Mouse (Mus musculus) midbrain, embryonic 11.5 days (tissue): ENCODE data around the gene 2410004B18Rik. TPM values are rescaled to one million over a fixed set of nuclear protein-coding genes. Genes with fewer than 3 reads are reported as not detected.
A peak's percentile ranks its signal among the peaks of the same experiment; 100 is the strongest.

Experiments used
- ATAC-seq: fragments of 200-750 bp; cut with Nextera tagmentation; 2 replicates; pipeline ENCODE4 v1.8.0; 2017; ENCODE audit warnings: moderate TSS enrichment, moderate library complexity; ENCODE audit not compliant: low FRiP score
- DNase-seq: peaks from one replicate; pipeline ENCODE4 v3.0.0; 2015; ENCODE audit warnings: low spot score; ENCODE audit errors: missing footprints
- H3K27ac ChIP-seq: fragments of 300-500 bp; sonication (generic); 2 replicates; pipeline ENCODE4 v1.5.1; 2014; ENCODE audit warnings: low read depth, low read length
- H3K27me3 ChIP-seq: fragments of 300-500 bp; sonication (generic); 2 replicates; pipeline ENCODE4 v1.6.1; 2014; ENCODE audit warnings: mild to moderate bottlenecking, low read length, moderate library complexity, mixed read lengths; ENCODE audit not compliant: control insufficient read depth, insufficient read depth
- H3K36me3 ChIP-seq: fragments of 300-500 bp; sonication (generic); 2 replicates; pipeline ENCODE4 v1.6.1; 2014; ENCODE audit warnings: mild to moderate bottlenecking, low read length, moderate library complexity, mixed read lengths; ENCODE audit not compliant: control insufficient read depth, insufficient read depth
- H3K4me1 ChIP-seq: fragments of 300-500 bp; sonication (generic); 2 replicates; pipeline ENCODE4 v1.6.1; 2014; ENCODE audit warnings: low read length; ENCODE audit not compliant: control insufficient read depth, insufficient read depth
- H3K4me2 ChIP-seq: fragments of 300-500 bp; sonication (generic); 2 replicates; pipeline ENCODE4 v1.6.1; 2014; ENCODE audit warnings: mild to moderate bottlenecking, moderate library complexity
- H3K4me3 ChIP-seq: fragments of 300-500 bp; sonication (generic); 2 replicates; pipeline ENCODE4 v1.5.1; 2014; ENCODE audit warnings: low read depth, low read length
- H3K9ac ChIP-seq: fragments of 300-500 bp; sonication (generic); 2 replicates; pipeline ENCODE4 v1.6.1; 2014; ENCODE audit warnings: low read length
- H3K9me3 ChIP-seq: fragments of 300-500 bp; sonication (generic); 2 replicates; pipeline ENCODE4 v1.6.1; 2016; ENCODE audit warnings: low read length; ENCODE audit not compliant: control insufficient read depth
- WGBS: fragments of 180-500 bp; shearing (Covaris S2); extraction: QIAGEN DNeasy Blood & Tissue Kit; methylation state at CpG from one replicate; pipeline ENCODE4 v1.1.7; 2014; 5-methylcytosine and 5-hydroxymethylcytosine counted together
- polyA plus RNA-seq: library from polyadenylated mRNA; unstranded; fragments of >200 nt; fragmentation: Nextera tagmentation; extraction: Ambion mirVana; gene quantifications from 2 replicates; pipeline ENCODE4 v1.2.1, GENCODE M21; 2014

The 2410004B18Rik gene
- polyA plus RNA-seq, 1 experiment from 2014 or later, result 63.3 TPM

- ATAC-seq (peak; percentile 12; the same call in 1 of the 2 replicates), DNase-seq (peak; percentile 82)
- WGBS, result 5% methylated on average over 39 of the region's 39 CpGs
- Histone ChIP-seq H3K9ac (peak overlapping the region; percentile 83), H3K27me3 (no peaks in the 10 kb centered on the region), H3K4me1 (peaks cover 7% of the 10 kb centered on the region), H3K4me3 (peak overlapping the region; percentile 84), H3K9me3 (no peaks in the 10 kb centered on the region), H3K27ac (peak overlapping the region; percentile 82), H3K36me3 (no peaks in the 10 kb centered on the region), H3K4me2 (peak overlapping the region; percentile 78)
Observed at GRCm38 (mm10) chr3:145924649-145925337, 13.0 kb upstream of the 2410004B18Rik start.

- Histone ChIP-seq H3K27me3 (no peaks in the 10 kb centered on the region), H3K9me3 (no peaks in the 10 kb centered on the region), H3K9ac (peak overlapping the region; percentile 83), H3K27ac (no peak overlapping the region), H3K4me3 (peak overlapping the region; percentile 84), H3K4me2 (peak overlapping the region; percentile 78), H3K36me3 (no peaks in the 10 kb centered on the region), H3K4me1 (peaks cover 7% of the 10 kb centered on the region)
- no peak for DNase-seq
- no peak for ATAC-seq
- 86% methylated on average over 5 of the region's 5 CpGs for WGBS
Observed at GRCm38 (mm10) chr3:145925506-145925905, 12.3 kb upstream of the 2410004B18Rik start.

- no peaks in the 10 kb centered on the region for H3K9me3 ChIP-seq
- H3K4me3 ChIP-seq, result no peak overlapping the region
- H3K9ac ChIP-seq, result no peak overlapping the region
- no peaks in the 10 kb centered on the region for H3K27me3 ChIP-seq
- no peak overlapping the region for H3K4me2 ChIP-seq
- peaks cover 4% of the 10 kb centered on the region for H3K36me3 ChIP-seq
- no peak overlapping the region for H3K27ac ChIP-seq
- whole genome bisulfite sequencing, result 72% methylated on average over 7 of the region's 7 CpGs
- peaks cover 7% of the 10 kb centered on the region for H3K4me1 ChIP-seq
- ATAC-seq (no peak), DNase-seq (peak; percentile 45)
Observed at GRCm38 (mm10) chr3:145929525-145930400, 8.1 kb upstream of the 2410004B18Rik start.

- no peaks in the 10 kb centered on the region for H3K9me3 ChIP-seq
- no peak overlapping the region for H3K27ac ChIP-seq
- H3K4me3 ChIP-seq, result no peak overlapping the region
- H3K36me3 ChIP-seq, result peaks cover 4% of the 10 kb centered on the region
- 92% methylated on average over 9 of the region's 9 CpGs for WGBS
- H3K27me3 ChIP-seq, result no peaks in the 10 kb centered on the region
- no peak overlapping the region for H3K9ac ChIP-seq
- H3K4me2 ChIP-seq, result no peak overlapping the region
- DNase-seq (peak; percentile 44), ATAC-seq (no peak)
- peaks cover 2% of the 10 kb centered on the region for H3K4me1 ChIP-seq
Observed at GRCm38 (mm10) chr3:145933845-145934244, 4.0 kb upstream of the 2410004B18Rik start.

- ATAC-seq (peak; percentile 39), DNase-seq (peak; percentile 81)
- H3K9me3 ChIP-seq, result no peaks in the 10 kb centered on the region
- H3K4me3 ChIP-seq, result peak overlapping the region; percentile 99
- peak overlapping the region; percentile 63 for H3K4me2 ChIP-seq
- H3K27ac ChIP-seq, result no peak overlapping the region
- H3K9ac ChIP-seq, result peak overlapping the region; percentile 91
- WGBS, result 22% methylated on average over 42 of the region's 50 CpGs
- peaks cover 3% of the 10 kb centered on the region for H3K36me3 ChIP-seq
- H3K4me1 ChIP-seq, result peaks cover 10% of the 10 kb centered on the region
- no peaks in the 10 kb centered on the region for H3K27me3 ChIP-seq
Observed at GRCm38 (mm10) chr3:145938405-145939349, 863 bp downstream of the 2410004B18Rik start.

- peak overlapping the region; percentile 99; the same call in 1 of the 2 replicates for H3K4me3 ChIP-seq
- ATAC-seq, result no peak
- H3K4me2 ChIP-seq, result peak overlapping the region; percentile 63; the same call in 1 of the 2 replicates
- peaks cover 10% of the 10 kb centered on the region for H3K4me1 ChIP-seq
- DNase-seq, result peak; percentile 37
- no peaks in the 10 kb centered on the region for H3K9me3 ChIP-seq
- WGBS, result 81% methylated on average over 12 of the region's 12 CpGs
- H3K27me3 ChIP-seq, result no peaks in the 10 kb centered on the region
- no peak overlapping the region for H3K27ac ChIP-seq
- H3K9ac ChIP-seq, result no peak overlapping the region
- peaks cover 3% of the 10 kb centered on the region for H3K36me3 ChIP-seq
Observed at GRCm38 (mm10) chr3:145939402-145939801, 1.6 kb downstream of the 2410004B18Rik start.

- peaks cover 5% of the 10 kb centered on the region for H3K36me3 ChIP-seq
- no peak overlapping the region for H3K4me2 ChIP-seq
- H3K27ac ChIP-seq, result no peak overlapping the region
- ATAC-seq (no peak), DNase-seq (peak; percentile 28)
- H3K27me3 ChIP-seq, result no peaks in the 10 kb centered on the region
- H3K9ac ChIP-seq, result no peak overlapping the region
- H3K4me1 ChIP-seq, result peaks cover 10% of the 10 kb centered on the region
- H3K4me3 ChIP-seq, result no peak overlapping the region
- no peaks in the 10 kb centered on the region for H3K9me3 ChIP-seq
- 89% methylated on average over 4 of the region's 4 CpGs for WGBS
Observed at GRCm38 (mm10) chr3:145939971-145940370, 2.2 kb downstream of the 2410004B18Rik start.

GRCm38 (mm10) chr3:145941971-145942370, 4.2 kb downstream of the 2410004B18Rik start:
- H3K27me3 ChIP-seq, result no peaks in the 10 kb centered on the region
- H3K27ac ChIP-seq, result no peak overlapping the region
- H3K4me2 ChIP-seq, result no peak overlapping the region
- H3K4me3 ChIP-seq, result no peak overlapping the region
- H3K9me3 ChIP-seq, result no peaks in the 10 kb centered on the region
- peaks cover 10% of the 10 kb centered on the region for H3K4me1 ChIP-seq
- DNase-seq, result peak; percentile 97
- peaks cover 5% of the 10 kb centered on the region for H3K36me3 ChIP-seq
- ATAC-seq, result no peak
- no peak overlapping the region for H3K9ac ChIP-seq
- WGBS, result 21% methylated on average over 3 of the region's 3 CpGs
